Mouse (Mus musculus) ES-Bruce4 (cell line): ENCODE data around the gene Trpm8. TPM values are rescaled to one million over a fixed set of nuclear protein-coding genes. Genes with fewer than 3 reads are reported as not detected.

Source experiments
- H3K27ac ChIP-seq: 2 replicates; pipeline ENCODE4 v1.5.1; 2012; ENCODE audit warnings: low read length, inconsistent platforms; ENCODE audit not compliant: insufficient read depth
- H3K27me3 ChIP-seq: 2 replicates; pipeline ENCODE4 v1.6.1; 2012; ENCODE audit warnings: mild to moderate bottlenecking, low read length, inconsistent platforms; ENCODE audit not compliant: control insufficient read depth, poor library complexity, insufficient read depth, severe bottlenecking
- H3K36me3 ChIP-seq: 2 replicates; pipeline ENCODE4 v1.6.1; 2012; ENCODE audit warnings: inconsistent platforms, mild to moderate bottlenecking, low read length, moderate library complexity; ENCODE audit not compliant: control insufficient read depth, poor library complexity, insufficient read depth, severe bottlenecking
- H3K4me1 ChIP-seq: one replicate; pipeline ENCODE4 v1.8.1; 2011; ENCODE audit warnings: low read length; ENCODE audit not compliant: control insufficient read depth, insufficient read depth
- H3K4me3 ChIP-seq: 2 replicates; pipeline ENCODE4 v1.5.1; 2011; ENCODE audit warnings: low read depth, mild to moderate bottlenecking, low read length
- H3K9ac ChIP-seq: 2 replicates; pipeline ENCODE4 v1.6.1; 2012; ENCODE audit warnings: low read depth, mild to moderate bottlenecking, inconsistent platforms; ENCODE audit not compliant: poor library complexity, severe bottlenecking
- H3K9me3 ChIP-seq: replicated peaks from 2 replicates; pipeline ENCODE4 v1.6.1; 2012; ENCODE audit warnings: mild to moderate bottlenecking, low read length, inconsistent platforms; ENCODE audit not compliant: control insufficient read depth, poor library complexity, insufficient read depth, severe bottlenecking
- CTCF ChIP-seq: IDR thresholded peaks from one replicate; pipeline ENCODE4 v1.8.1; 2011; ENCODE audit warnings: low read depth, low read length
- EP300 ChIP-seq: IDR thresholded peaks from 2 replicates; pipeline ENCODE4 v1.6.1; 2011; ENCODE audit warnings: low read depth, low read length; ENCODE audit not compliant: insufficient read depth
- POLR2A ChIP-seq: IDR thresholded peaks from one replicate; pipeline ENCODE4 v1.8.1; 2011; ENCODE audit warnings: low read length; ENCODE audit not compliant: insufficient read depth
- polyA plus RNA-seq: library from polyadenylated mRNA; stranded (reverse); fragments of >200 nt; gene quantifications from 2 replicates; pipeline ENCODE4 v1.2.4, GENCODE M21; 2011; ENCODE audit warnings: low read depth; ENCODE audit not compliant: missing spikeins, insufficient read depth, insufficient read length

The Trpm8 gene
- polyA plus RNA-seq, 1 experiment: not detected

DNA sequence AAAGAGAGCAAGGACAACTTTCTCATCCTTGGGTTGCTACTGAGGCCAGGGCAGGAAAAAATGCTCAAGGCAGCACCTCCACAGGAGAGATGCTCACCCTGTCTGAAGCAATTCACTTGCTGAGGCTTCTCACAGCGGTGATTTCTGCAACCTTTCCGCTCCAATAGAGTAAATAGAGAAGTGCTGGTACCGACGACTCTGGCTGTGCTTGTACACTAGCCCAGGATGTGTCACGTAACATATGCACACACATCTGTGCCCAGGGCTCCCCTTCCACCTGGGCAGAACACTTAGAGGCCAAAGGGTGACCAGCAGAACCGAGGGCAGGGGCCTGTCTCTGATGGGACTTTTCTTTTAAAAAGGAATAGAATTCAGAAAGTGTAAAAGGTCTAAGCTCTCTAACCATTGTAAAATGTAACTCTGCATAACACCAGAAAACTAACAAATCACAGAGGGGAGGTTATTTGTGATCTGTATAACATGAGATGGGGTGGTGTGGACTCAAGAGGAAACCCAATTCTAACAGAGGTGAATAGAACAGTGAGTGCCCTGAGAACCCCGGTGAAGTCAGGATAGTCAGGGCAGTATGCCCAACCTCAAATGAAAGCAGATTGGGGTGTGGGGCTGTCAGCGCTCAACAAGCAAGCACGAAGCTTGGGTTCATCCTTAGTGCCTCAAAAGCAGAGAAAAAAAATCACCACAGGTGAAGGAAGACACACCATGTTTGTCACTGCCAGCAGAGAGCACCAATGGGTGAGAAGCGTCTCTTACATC, 16.7 kb upstream of the Trpm8 start:
- Histone ChIP-seq H3K27me3 (no peaks in the 10 kb centered on the region), H3K9me3 (no peaks in the 10 kb centered on the region), H3K36me3 (peaks cover 34% of the 10 kb centered on the region), H3K27ac (no peak overlapping the region), H3K9ac (no peak overlapping the region), H3K4me1 (no peaks in the 10 kb centered on the region), H3K4me3 (no peak overlapping the region)
- no peak for TF ChIP-seq CTCF

DNA sequence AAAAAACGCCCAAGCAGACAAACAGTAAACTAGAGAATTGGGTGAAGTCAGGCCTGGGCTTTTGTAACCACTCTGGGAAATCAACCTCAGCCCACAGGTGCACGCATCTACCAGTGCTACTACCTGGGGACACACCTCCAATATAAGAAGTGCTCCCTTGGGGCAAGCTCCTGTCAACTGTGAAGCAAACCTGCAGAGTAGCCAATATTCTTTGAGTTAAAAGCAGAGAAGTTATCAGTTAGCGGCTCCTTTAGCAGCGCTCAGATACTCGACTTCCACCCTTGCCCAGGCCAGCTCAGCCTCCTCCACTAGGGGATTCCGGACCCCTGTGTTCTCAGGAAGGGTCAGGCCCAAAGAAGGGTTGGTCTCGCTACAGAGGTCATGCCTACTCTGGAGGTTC, 15.8 kb upstream of the Trpm8 start:
- H3K9ac ChIP-seq: no peak overlapping the region
- no peak overlapping the region for H3K27ac ChIP-seq
- H3K9me3 ChIP-seq: no peaks in the 10 kb centered on the region
- no peak overlapping the region for H3K4me3 ChIP-seq
- H3K4me1 ChIP-seq: no peaks in the 10 kb centered on the region
- no peaks in the 10 kb centered on the region for H3K27me3 ChIP-seq
- TF ChIP-seq POLR2A (no peak), CTCF (no peak), EP300 (no peak)
- H3K36me3 ChIP-seq: peaks cover 43% of the 10 kb centered on the region

DNA sequence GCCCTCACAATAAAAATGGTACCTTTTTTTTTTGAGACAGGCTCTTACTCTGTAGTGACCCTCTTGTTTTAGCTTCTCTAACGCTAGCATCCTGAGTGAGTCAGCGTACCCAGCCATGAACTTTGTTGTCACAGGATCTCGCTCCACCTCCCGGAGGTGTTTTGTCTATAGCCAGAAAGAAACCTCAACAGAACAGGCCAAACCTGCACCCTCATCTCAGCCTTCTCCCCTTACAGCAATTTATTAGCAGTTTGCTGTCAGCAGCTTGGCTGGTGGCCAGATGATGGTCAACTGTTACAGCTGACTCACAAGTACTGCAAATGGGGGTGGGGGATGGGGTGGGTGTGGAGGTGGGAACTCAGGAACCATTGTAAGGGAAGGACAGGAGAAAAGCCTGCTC, 15.2 kb upstream of the Trpm8 start:
- Histone ChIP-seq H3K36me3 (peaks cover 49% of the 10 kb centered on the region), H3K4me3 (no peak overlapping the region), H3K27ac (no peak overlapping the region), H3K9ac (no peak overlapping the region), H3K4me1 (no peaks in the 10 kb centered on the region), H3K9me3 (no peaks in the 10 kb centered on the region), H3K27me3 (no peaks in the 10 kb centered on the region)
- no peak for TF ChIP-seq CTCF
- no peak for TF ChIP-seq POLR2A
- TF ChIP-seq EP300: no peak

DNA sequence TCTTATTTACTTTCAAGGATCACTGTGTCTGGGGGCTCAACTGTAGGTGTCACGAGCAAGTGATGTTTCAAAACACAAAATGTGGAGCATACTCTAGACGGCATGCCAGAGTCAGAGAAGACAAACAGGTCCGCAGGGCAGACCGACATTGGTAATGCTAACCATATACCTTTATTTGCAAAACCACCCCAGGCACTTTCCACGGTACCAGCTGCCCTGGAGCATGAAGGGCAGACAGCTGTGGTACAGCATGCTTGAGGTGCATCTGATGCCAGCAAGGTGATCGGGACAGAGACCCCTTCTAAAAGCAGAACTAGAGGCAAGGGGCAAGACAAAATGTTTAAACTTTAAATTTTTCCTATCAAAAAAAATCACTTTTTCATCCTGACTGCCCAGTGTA, 14.5 kb upstream of the Trpm8 start:
- Histone ChIP-seq H3K27me3 (no peaks in the 10 kb centered on the region), H3K27ac (no peak overlapping the region), H3K9ac (no peak overlapping the region), H3K9me3 (no peaks in the 10 kb centered on the region), H3K4me1 (no peaks in the 10 kb centered on the region), H3K36me3 (peaks cover 56% of the 10 kb centered on the region), H3K4me3 (no peak overlapping the region)
- TF ChIP-seq CTCF (no peak), EP300 (no peak), POLR2A (no peak)

DNA sequence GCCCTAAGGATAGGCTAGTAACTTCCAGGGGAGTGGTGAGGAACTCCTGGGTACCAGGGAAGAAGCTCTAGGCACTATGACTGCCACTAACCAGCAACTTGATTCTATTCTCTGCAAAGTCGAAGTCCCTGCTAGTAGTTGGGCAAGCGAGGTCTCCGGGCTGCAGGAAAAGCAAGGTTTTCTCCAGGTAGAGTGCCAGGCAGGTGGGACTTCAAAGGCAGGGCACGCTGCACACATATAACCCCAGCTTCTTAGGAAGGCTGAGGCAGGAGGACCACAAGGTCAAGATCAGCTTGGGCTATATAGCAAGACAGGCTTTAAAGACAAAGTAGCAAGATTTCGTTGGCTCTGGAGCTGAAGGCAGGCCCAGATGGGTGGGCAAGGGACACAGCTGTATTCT, 13.7 kb upstream of the Trpm8 start:
- Histone ChIP-seq H3K9ac (no peak overlapping the region), H3K4me1 (no peaks in the 10 kb centered on the region), H3K27me3 (no peaks in the 10 kb centered on the region), H3K36me3 (peaks cover 63% of the 10 kb centered on the region), H3K9me3 (no peaks in the 10 kb centered on the region), H3K27ac (no peak overlapping the region), H3K4me3 (no peak overlapping the region)
- TF ChIP-seq POLR2A (no peak), CTCF (no peak), EP300 (no peak)

DNA sequence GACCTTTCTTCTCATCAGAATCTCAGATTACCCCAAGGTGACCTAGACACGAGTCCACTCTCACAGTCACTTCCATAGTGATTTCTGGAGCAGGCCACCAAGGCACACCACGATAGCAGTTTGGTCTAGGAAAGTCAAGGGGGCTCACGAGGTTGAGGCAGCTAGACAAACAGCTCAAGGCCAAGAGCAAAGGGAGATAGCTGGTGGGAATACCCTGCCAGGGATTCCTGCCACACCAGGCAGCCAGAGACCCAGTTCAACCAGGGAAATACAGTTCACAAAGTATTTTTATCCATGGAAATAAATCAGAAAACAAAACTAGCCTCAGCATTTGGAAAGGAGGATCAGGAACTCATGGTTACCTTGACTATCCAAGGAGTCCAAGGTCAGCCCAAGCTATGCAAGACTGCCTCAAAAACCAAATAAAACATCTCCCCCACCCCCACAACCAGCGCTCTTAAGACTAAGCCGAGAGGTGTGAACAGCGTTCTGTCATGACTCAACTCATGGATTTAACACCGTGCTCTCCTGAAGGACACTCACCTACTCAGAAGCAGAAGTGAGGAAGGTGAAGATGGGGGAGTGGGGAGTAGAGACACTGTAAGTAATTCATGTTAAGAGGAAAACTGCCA, 13.1 kb upstream of the Trpm8 start:
- no peaks in the 10 kb centered on the region for H3K9me3 ChIP-seq
- no peak for TF ChIP-seq CTCF
- TF ChIP-seq POLR2A: no peak
- TF ChIP-seq EP300: no peak
- H3K4me1 ChIP-seq: no peaks in the 10 kb centered on the region
- peaks cover 69% of the 10 kb centered on the region for H3K36me3 ChIP-seq
- no peak overlapping the region for H3K9ac ChIP-seq
- no peaks in the 10 kb centered on the region for H3K27me3 ChIP-seq
- no peak overlapping the region for H3K4me3 ChIP-seq
- no peak overlapping the region for H3K27ac ChIP-seq
